Mouse (Mus musculus): ENCODE data around the gene Gm6164.
"Not testable (repeated sequence)": the region's sequence is repeated elsewhere in the genome, so short reads cannot be mapped to it uniquely, and the experiment has no call there.

The Gm6164 gene

DNA sequence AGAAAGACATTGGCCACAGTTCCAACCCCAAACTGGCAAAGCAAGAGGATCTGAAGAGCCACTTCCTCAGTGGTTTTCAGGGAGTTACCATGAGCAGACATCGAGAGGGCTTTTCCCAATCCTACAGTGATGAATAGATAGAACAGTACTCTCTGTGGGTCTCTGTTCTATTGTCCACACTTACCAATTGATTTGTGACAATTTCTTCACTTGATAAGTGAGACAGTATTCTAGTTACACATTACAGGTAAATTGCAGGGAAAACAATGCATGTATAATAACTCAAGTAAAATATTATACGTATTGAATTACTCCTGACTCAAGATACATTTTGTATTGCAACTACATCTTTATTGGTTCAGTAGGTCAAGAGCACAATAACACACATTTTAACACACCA lies at the start of gene Gm6164:
Gene Gm6164 (minus strand): TSS at position 101 of the 400 bp plus-strand sequence.
- not testable (repeated sequence) for DNase-seq (ENCODE audit: low read depth)

DNA sequence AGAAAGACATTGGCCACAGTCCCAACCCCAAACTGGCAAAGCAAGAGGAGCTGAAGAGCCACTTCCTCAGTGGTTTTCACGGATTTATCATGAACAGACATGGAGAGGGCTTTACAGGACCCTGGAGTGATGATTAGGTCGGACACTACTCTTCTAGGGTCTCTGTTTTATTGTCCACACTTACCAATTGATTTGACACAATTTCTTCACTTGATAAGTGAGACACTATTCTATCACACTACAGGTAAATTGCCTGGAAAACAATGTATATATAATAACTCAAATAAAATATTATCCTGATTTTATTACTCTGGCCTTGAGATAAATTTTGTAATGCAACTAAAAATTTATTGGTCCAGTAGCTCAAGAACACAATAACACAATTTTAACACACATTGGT lies 28.3 kb upstream of the Gm6164 start, which contains the start of gene Gm4498:
Gene Gm4498 (minus strand): TSS at position 101 of the 400 bp plus-strand sequence.
- not testable (repeated sequence) for DNase-seq (ENCODE audit: low read depth)

DNA sequence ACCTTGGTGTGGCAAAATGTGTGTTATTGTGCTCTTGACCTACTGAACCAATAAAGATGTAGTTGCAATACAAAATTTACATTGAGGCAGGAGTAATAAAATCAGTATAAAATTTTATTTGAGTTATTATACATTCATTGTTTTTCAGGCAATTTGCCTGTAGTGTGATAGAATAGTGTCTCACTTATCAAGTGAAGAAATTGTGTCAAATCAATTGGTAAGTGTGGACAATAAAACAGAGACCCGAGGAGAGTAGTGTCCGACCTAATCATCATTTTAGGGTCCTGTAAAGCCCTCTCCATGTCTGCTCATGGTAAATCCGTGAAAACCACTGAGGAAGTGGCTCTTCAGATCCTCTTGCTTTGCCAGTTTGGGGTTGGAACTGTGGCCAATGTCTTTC lies 12.0 kb downstream of the Gm6164 start, which contains the start of gene Vmn1r95:
Gene Vmn1r95 (plus strand): TSS at position 301 of the 400 bp plus-strand sequence.
- DNase-seq (ENCODE audit: low read depth) = not testable (repeated sequence)

DNA sequence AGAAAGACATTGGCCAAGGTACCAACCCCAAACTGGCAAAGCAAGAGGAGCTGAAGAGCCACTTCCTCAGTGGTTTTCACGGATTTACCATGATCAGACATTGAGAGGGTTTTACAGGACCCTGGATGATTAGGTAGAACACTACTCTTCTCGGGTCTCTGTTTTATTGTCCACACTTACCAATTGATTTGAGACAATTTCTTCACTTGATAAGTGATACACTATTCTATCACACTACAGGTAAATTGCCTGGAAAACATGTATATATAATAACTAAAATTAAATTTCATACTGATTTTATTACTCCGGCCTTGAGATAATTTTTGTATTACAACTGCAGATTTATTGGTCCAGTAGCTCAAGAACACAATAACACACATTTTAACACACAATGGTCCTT lies 37.1 kb downstream of the Gm6164 start, which contains the start of gene Vmn1r94:
Gene Vmn1r94 (minus strand): TSS at position 101 of the 400 bp plus-strand sequence.
- DNase-seq (ENCODE audit: low read depth) = not testable (repeated sequence)

Measured in 416B (cell line).